Mouse (Mus musculus) hindlimb bud, embryonic 11.5 days (tissue): ENCODE measurements around the gene Gnai1.

Experiments
- DNase-seq: peaks from one replicate; pipeline ENCODE4 v3.0.0-alpha.2; 2012; ENCODE audit warnings: low read depth, low spot score; ENCODE audit errors: extremely low spot score

The Gnai1 gene

DNA sequence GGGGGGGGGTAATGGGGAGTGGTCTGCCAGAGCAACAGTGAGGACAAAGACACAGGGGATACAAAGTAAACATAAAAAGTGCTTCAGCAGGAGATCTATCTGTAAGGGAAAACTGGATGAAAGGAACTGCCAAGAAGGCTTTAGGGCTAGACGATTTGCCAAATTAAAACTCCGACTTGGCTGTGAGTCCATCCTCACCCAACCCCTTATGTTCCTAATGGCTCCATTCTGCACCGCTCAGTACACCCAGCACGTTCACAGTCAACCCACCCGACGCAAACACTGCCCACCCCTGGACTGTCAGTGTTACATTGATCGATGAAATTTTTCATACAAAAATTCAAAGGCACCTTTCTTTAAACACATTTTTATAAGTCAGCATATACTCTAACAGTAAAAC is 71.5 kb downstream of the Gnai1 start:
- DNase-seq = no peak

DNA sequence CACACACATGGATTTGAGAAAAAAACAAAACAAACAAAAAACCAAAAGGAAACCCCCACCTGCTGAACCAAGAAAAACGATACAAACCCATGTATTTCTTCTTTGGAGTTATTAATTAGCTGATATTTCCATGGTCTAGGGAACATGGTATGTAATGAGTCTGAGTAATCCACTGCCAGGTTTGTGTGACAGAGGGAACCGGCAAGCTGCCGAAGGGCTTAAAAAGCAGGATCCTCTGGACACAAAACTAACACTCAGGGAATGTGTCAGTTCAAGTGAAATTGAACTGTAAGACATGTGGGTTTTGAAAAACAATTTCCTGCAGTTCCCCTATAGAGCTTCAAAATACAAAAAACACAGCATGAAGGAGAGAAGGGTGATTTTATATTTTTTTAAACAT is 72.1 kb downstream of the Gnai1 start:
- DNase-seq = no peak

DNA sequence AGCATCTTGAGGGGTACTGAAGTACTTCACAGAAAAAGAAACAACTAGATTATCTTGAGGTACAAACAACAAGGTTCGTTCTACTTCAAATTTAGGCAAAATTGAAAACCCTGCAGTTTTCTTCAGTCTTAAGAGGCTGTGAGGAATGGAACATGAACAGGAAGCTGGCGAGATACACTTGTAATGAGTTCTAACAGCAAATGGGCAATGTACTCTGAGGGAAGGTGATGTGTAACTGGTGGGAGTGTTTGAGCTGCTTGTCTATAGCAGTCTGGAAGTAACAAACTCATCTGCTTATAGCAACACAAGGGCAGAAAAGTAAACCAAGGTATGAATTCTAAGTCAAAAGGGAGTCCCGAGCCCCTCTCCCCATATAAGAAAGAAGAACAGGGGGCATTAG is 78.1 kb downstream of the Gnai1 start:
- DNase-seq = no peak

DNA sequence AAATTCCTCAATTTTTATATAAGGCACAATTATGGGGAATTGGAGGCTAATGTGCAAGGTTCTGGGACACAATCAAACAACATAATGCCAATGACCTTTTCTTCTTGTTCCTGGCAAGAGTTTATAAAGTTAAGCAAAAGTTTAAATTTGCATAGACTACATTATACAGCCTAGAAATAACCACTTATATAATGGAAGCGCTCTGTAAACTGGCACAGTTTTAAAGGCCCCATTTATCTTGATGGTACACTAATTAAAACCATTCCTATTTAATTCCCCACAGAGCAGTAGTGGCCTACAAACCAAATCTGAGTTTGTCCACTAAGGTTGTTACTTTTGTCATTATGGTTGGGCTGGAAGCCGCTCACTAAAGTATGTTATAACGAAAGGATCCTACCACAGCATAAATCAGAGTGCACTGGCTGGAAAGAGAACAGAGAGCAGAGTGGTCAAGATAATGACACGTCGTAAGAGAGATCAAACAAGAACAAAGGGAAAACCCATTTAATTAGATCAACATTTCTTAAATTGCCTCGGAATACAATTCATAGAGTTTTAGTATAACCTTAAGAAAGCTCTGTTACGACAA is 85.7 kb downstream of the Gnai1 start:
- DNase-seq = peak; percentile 16

DNA sequence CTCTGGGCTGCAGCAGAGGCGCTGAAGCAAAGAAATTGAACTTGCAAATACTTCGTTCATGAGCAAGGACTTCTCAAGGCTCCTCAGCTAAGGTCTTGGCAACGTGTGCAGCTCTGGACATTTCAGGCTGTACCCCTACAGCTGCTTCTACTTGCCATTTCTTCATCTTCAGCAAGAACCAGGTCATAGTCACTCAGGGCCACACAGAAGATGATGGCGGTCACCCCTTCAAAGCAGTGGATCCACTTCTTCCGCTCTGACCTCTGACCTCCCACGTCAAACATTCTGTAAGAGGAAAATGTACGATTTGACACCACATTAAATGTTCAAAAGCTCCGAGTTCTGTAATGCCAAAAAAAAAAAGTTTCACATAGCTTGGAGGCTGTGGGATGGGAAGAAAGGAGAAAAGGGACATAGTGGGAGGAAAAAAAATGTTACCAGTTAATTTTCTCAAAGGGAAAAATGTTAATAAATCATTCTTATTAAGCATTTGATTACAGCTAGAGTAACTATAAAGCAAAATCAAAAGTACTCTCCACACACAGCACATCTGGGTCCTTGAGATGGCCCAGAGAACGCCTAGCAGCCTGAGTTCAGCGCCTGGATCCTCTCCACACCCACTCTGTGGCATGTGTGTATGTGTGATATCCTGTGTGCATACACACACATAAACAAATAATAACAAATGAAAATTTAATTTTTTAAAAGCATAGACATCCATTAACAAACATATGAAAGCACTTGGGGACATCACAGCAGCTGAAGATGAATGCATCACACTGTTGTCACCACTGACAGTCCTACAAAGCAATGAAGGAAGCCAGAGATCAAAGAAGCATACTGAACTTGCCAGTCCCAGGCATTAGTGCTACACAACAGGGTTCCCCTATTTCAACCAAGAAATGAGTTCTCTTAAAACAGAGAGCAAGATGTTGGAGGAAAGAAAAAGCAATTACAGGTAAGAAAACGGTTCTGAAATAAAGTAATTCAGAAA is 86.6 kb downstream of the Gnai1 start:
- no peak for DNase-seq

DNA sequence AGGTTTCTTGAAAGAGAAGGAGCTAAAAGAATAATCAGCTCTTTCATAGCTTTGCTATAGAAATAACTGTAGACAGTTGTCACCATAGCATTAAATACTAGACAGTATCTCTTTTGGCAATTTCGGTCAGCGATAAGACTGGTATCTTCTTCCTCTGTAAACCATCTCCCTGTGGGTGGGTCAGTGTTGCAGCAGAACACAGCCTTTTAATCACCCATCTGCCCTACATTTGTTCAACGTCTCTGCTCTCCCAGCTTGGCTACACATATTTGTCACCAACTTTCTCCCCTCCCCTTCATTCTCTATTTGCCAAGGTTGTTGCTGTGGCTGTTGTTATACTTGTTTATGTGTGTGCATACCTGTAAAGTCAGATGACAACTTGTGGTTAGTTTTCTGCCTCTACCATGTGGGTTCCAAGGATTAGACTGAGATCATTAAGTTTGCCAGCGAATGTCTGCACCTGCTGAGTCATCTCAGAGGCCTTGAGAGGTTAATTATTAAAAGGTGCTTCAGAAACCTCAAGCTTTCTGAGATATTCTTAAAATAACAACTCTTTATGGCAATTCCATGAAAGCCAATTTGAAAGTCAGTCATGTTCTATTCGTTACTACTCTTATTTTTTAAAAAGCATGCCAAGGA is 109.7 kb downstream of the Gnai1 start:
- no peak for DNase-seq

DNA sequence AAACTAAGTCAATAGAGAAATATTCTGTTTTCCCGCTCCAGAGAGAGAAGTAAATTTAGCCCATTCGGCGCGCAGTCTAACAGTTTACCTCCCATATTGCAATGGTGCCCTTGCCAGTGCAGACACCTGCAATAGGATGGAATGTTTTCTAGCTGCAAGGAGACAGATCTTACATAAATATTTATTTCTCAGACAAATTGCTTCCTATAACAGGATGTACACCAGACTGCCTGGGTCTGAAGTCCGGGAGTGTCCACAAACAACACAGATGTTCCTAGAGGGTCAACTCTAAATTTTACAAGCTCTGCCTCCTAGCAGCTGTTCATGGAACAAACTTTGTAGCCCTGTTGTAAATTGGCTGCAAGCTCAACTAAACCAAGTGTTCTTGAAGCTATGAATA is 111.0 kb downstream of the Gnai1 start:
- DNase-seq = no peak

DNA sequence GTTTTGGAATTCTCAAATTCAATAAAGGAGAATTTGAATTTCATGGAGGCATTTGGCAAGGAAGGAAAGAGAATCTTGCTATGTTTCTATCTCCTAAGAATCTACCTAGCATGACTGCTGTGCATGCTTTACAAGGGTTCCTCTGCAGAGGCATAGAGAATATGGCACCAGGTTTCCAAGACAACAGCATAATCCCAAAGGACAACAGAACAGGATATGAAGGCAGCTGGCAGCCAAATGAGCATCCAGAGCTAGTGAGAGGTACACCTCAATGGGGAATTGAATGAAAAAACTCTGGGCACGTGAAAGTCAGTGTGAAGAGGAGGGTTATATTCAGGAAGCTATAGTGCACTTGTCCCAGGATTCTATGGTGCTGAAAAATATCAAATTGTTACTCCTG is 130.8 kb downstream of the Gnai1 start:
- no peak for DNase-seq

DNA sequence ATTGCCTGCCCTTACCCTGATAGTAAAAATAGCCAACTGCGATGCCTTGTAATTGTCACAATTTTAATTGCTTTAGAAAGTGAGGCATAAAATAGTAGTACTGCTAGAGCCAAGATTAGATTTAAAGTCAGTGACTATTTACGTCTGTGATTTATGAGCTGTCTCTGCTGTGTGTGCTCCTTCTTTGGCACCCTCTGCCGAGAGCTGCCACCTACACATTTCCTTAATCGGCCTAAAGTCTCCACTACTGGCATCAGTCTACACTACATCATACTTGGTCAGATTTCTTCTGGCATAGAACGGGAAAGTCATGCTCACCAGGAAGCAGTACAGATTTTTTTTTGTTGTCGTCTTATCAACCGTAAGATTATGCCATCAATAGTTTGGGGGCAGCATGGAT is 131.3 kb downstream of the Gnai1 start:
- no peak for DNase-seq

DNA sequence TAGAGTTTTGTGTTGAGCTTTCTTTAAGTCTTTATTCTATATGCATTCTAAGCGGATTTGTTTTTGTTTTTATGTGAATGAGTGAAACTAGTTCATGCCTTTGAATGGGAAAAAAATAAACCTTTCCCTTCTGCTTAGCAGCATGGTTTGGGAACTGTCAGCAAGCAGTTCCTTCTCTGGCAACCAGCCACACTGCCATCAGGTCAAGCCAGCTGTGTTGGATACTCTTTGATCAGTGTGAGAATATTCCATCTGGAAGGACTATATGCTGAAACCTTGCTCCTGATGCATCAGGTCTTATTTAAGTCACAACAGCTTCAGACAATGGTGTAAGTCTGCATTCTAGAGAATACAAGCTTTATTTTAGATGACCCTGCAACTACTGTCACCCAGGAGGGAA is 139.3 kb downstream of the Gnai1 start:
- DNase-seq = no peak

DNA sequence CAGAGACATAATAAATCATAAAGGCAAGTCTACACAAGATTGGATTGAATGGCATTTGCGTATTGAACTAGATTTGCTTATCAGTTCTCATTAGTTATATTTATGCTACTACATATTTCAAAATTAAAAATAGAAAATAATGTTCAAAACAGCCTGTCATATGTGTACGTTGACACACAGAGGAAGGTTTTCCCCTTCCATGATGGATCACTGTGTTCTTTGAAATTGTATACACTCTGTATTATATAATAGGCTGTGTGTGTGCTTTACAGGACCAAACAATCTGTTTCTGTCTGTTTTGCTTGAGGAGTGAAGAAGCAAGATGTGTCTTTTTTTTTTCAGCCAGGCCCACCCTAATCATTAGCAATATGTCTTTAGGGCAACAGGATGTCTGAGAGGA is 141.9 kb downstream of the Gnai1 start:
- DNase-seq = no peak

DNA sequence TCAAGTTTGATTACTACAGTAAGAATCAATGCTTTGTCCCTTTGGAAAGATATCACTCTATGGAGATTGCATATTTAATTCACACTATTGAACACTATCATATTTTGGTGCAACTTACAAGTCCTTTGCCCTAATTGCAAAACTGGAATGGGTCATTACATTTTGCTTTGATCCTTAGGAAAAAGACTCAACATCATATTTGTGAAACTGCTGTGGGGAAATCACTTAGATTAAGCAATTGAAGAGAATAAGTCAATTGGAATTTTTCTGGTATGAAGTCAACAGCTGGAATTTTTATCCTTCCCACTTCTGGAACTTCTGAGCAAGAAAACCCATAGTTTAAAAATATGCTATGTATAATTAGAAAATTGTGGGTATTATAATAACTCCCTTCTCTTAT is 142.3 kb downstream of the Gnai1 start:
- DNase-seq = no peak
